Mouse (Mus musculus): ENCODE measurements at regions not wholly inside any gene's neighbourhood (a gene's known extent, or its start where the extent isn't known, plus 50 kb on each side); places are given as distances from the start of the nearest gene placed in this dataset.

- Histone ChIP-seq H3K36me3 (ENCODE audit: control insufficient read depth, insufficient read depth, low read length) (no peaks in the 10 kb centered on the region), H3K4me3 (ENCODE audit: low read depth, low read length) (no peak overlapping the region), H3K27ac (replicated peaks; ENCODE audit: low read depth, low read length) (no peak overlapping the region), H3K9me3 (ENCODE audit: control insufficient read depth, low read length) (no peaks in the 10 kb centered on the region), H3K4me1 (ENCODE audit: control insufficient read depth, insufficient read depth, low read length) (no peaks in the 10 kb centered on the region), H3K9ac (ENCODE audit: low read length) (no peak overlapping the region), H3K27me3 (ENCODE audit: control insufficient read depth, insufficient read depth, low read length) (no peaks in the 10 kb centered on the region), H3K4me2 (ENCODE audit: low read depth, severe bottlenecking) (no peak overlapping the region)
- DNase-seq (ENCODE audit: low spot score) (no peak), ATAC-seq (ENCODE audit: insufficient number of reproducible peaks, low FRiP score, low TSS enrichment, low read depth) (no peak)
- 82% methylated on average over 2 of the region's 2 CpGs for WGBS
Observed at GRCm38 (mm10) chr12:99113781-99114180, 193.4 kb downstream of the Ttc8 start.

- no peak overlapping the region for H3K27ac ChIP-seq (replicated peaks; ENCODE audit: low read depth, low read length)
- H3K4me1 ChIP-seq (ENCODE audit: control insufficient read depth, insufficient read depth, low read length), result no peaks in the 10 kb centered on the region
- no peaks in the 10 kb centered on the region for H3K9me3 ChIP-seq (ENCODE audit: control insufficient read depth, low read length)
- H3K27me3 ChIP-seq (ENCODE audit: control insufficient read depth, insufficient read depth, low read length), result no peaks in the 10 kb centered on the region
- ATAC-seq (ENCODE audit: insufficient number of reproducible peaks, low FRiP score, low TSS enrichment, low read depth) (no peak), DNase-seq (ENCODE audit: low spot score) (no peak)
- no peaks in the 10 kb centered on the region for H3K36me3 ChIP-seq (ENCODE audit: control insufficient read depth, insufficient read depth, low read length)
- WGBS, result 49% methylated on average over 7 of the region's 7 CpGs
- no peak overlapping the region for H3K4me2 ChIP-seq (ENCODE audit: low read depth, severe bottlenecking)
- no peak overlapping the region for H3K9ac ChIP-seq (ENCODE audit: low read length)
- H3K4me3 ChIP-seq (ENCODE audit: low read depth, low read length), result no peak overlapping the region
Observed at GRCm38 (mm10) chr12:99116491-99116890, 196.1 kb downstream of the Ttc8 start.

- ATAC-seq (ENCODE audit: insufficient number of reproducible peaks, low FRiP score, low TSS enrichment, low read depth) (no peak), DNase-seq (ENCODE audit: low spot score) (no peak)
Observed at GRCm38 (mm10) chr12:99118381-99119115, 198.2 kb downstream of the Ttc8 start.

DNA sequence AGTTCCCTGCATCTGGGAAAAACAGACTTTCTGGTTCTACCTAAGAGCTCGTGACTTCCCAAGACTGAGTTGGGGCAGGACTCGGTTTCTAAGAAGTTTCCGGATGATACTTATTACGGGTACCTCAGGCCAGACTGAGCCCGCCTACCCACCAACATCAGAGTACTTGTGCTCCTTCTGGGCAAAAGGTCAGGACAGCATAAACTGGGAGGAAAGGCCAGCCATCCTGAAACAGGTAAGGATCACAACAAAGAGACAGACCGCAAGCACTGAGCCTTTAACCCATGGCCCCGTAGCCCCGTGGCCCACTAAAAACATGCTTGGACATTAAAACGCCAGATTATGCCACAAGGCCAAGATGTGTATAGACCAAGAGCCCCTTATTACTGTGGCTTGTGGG lies 199.6 kb downstream of the Ttc8 start:
- 93% methylated on average over 9 of the region's 9 CpGs for WGBS
- H3K9me3 ChIP-seq (ENCODE audit: control insufficient read depth, low read length), result no peaks in the 10 kb centered on the region
- H3K27me3 ChIP-seq (ENCODE audit: control insufficient read depth, insufficient read depth, low read length), result no peaks in the 10 kb centered on the region
- DNase-seq (ENCODE audit: low spot score) (no peak), ATAC-seq (ENCODE audit: insufficient number of reproducible peaks, low FRiP score, low TSS enrichment, low read depth) (no peak)
- H3K4me2 ChIP-seq (ENCODE audit: low read depth, severe bottlenecking), result no peak overlapping the region
- H3K27ac ChIP-seq (replicated peaks; ENCODE audit: low read depth, low read length), result no peak overlapping the region
- no peak overlapping the region for H3K4me3 ChIP-seq (ENCODE audit: low read depth, low read length)
- H3K4me1 ChIP-seq (ENCODE audit: control insufficient read depth, insufficient read depth, low read length), result no peaks in the 10 kb centered on the region
- H3K9ac ChIP-seq (ENCODE audit: low read length), result no peak overlapping the region
- H3K36me3 ChIP-seq (ENCODE audit: control insufficient read depth, insufficient read depth, low read length), result no peaks in the 10 kb centered on the region

More at GRCm38 (mm10) chr12:99118381-99119115, 198.2 kb downstream of the Ttc8 start:
- no peaks in the 10 kb centered on the region for H3K9me3 ChIP-seq (ENCODE audit: control insufficient read depth, low read length)
- WGBS, result 89% methylated on average over 12 of the region's 12 CpGs
- no peak overlapping the region for H3K9ac ChIP-seq (ENCODE audit: low read length)
- no peaks in the 10 kb centered on the region for H3K27me3 ChIP-seq (ENCODE audit: control insufficient read depth, insufficient read depth, low read length)
- H3K4me2 ChIP-seq (ENCODE audit: low read depth, severe bottlenecking), result no peak overlapping the region
- no peaks in the 10 kb centered on the region for H3K36me3 ChIP-seq (ENCODE audit: control insufficient read depth, insufficient read depth, low read length)
- H3K4me1 ChIP-seq (ENCODE audit: control insufficient read depth, insufficient read depth, low read length), result no peaks in the 10 kb centered on the region
- no peak overlapping the region for H3K27ac ChIP-seq (replicated peaks; ENCODE audit: low read depth, low read length)
- no peak overlapping the region for H3K4me3 ChIP-seq (ENCODE audit: low read depth, low read length)

DNA sequence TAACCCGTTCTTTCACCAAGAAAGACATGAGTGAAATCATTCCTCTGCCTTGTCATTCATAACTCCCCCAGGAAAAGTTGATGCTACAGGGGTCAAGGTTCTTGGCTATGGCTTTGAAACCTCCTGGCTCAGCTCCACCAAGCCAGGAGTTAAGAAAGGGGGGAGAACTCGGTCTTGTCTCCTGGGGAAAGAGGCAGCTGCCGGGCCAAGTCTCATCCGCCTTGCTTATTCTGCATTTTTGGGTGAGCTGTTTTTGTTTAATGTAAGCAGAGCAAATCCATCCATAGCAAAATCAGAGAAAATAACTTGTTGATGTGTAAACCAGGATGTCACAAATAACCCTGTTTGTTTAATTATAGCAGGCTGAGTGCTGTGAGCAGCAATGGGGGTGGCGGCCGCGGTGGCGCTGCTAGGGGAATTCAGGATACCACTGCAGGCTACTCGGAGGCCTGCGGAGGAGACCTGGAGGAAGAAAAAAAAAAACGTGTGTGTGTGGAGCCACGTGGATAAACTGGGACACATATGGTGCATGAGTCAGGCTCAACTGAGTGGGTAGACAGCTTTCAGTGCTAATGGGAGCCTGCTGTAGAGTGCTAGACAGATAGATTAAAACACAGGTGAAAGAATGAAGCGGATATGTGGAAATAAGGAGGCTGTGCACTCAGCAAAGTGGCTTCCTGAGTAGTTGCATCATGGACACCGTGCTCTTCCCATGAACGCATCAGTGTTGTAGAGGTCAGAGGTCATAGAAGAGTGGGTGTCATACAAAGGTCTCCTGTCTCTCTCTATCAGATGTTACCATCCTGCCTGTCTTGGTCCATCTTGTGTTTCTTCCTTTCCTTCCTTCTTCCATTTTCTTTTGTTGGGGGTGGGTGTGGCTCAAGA lies 203.5 kb downstream of the Ttc8 start:
- WGBS, result 81% methylated on average over 15 of the region's 15 CpGs
- no peaks in the 10 kb centered on the region for H3K4me1 ChIP-seq (ENCODE audit: control insufficient read depth, insufficient read depth, low read length)

GRCm38 (mm10) chr12:99126129-99126528 lies 205.8 kb downstream of the Ttc8 start:
- Histone ChIP-seq H3K4me2 (ENCODE audit: low read depth, severe bottlenecking) (no peak overlapping the region), H3K4me1 (ENCODE audit: control insufficient read depth, insufficient read depth, low read length) (no peaks in the 10 kb centered on the region), H3K9ac (ENCODE audit: low read length) (no peak overlapping the region), H3K27me3 (ENCODE audit: control insufficient read depth, insufficient read depth, low read length) (no peaks in the 10 kb centered on the region), H3K36me3 (ENCODE audit: control insufficient read depth, insufficient read depth, low read length) (no peaks in the 10 kb centered on the region), H3K27ac (replicated peaks; ENCODE audit: low read depth, low read length) (no peak overlapping the region), H3K4me3 (ENCODE audit: low read depth, low read length) (no peak overlapping the region), H3K9me3 (ENCODE audit: control insufficient read depth, low read length) (no peaks in the 10 kb centered on the region)
- ATAC-seq (ENCODE audit: insufficient number of reproducible peaks, low FRiP score, low TSS enrichment, low read depth) (no peak), DNase-seq (ENCODE audit: low spot score) (no peak)
- WGBS, result 84% methylated on average over 2 of the region's 2 CpGs

More for the DNA sequence above, 203.5 kb downstream of the Ttc8 start:
- Histone ChIP-seq H3K9ac (ENCODE audit: low read length) (no peak overlapping the region), H3K4me2 (ENCODE audit: low read depth, severe bottlenecking) (no peak overlapping the region), H3K9me3 (ENCODE audit: control insufficient read depth, low read length) (no peaks in the 10 kb centered on the region), H3K4me3 (ENCODE audit: low read depth, low read length) (no peak overlapping the region), H3K27me3 (ENCODE audit: control insufficient read depth, insufficient read depth, low read length) (no peaks in the 10 kb centered on the region), H3K36me3 (ENCODE audit: control insufficient read depth, insufficient read depth, low read length) (no peaks in the 10 kb centered on the region), H3K27ac (replicated peaks; ENCODE audit: low read depth, low read length) (no peak overlapping the region)
- ATAC-seq (ENCODE audit: insufficient number of reproducible peaks, low FRiP score, low TSS enrichment, low read depth), result no peak
- DNase-seq (ENCODE audit: low spot score), result no peak
